Comparison of ENCODE assay signal across 8 mouse cellular contexts in the genomic region with DNA sequence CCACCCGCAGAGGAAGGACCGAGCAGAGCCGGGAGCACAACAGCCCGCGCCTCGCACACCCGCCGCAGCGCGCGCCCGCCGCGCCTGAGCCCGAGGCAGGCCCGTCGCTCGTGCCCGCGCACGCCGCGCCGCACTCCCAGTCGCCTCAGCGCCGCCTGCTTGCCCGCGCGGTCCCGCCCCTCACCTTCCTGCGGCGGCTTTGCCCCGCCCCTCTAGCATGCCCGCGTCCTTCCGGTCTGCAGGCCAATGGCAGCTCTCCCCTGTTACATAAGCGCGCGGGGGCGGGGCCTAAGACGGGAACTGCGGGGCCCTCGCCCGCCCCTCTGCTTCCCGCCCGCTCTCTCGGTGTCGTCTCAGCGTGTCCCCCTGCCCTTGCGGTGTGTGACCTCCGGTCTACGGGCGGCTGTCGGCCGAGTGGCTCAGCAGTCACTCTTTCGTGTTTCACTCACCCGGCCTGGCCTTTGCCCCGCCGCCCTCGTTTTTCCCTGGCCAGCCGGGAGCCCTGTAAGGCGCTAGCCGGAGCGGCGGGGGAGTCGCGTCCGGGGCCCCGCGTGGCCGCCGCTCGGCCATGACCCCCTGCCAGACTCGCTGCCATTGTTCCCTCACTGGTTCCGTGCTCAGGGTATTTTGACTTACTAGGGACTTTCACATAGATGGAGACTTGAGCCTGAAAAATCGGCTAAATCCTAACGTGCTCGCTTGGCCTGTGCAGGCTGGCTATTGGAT. TPM values are rescaled to one million over a fixed set of nuclear protein-coding genes. Genes with fewer than 3 reads are reported as not detected.
A peak's percentile ranks its signal among the peaks of the same experiment; 100 is the strongest.
DNase-seq lines count a peak whose midpoint lies in the region; ATAC-seq and TF ChIP-seq lines count a peak whose summit lies in the region.

Zfp706 (minus strand) TSS at position 541 of the 726 bp plus-strand sequence.

- no peaks in the 10 kb centered on the region for H3K27me3 ChIP-seq in Patski
- no peaks in the 10 kb centered on the region for H3K27me3 ChIP-seq in hindbrain, embryonic 14.5 days (ENCODE audit: control insufficient read depth, insufficient read depth, low read length)

- WGBS in hindbrain, embryonic 14.5 days = under 1% methylated on average over 71 of the region's 79 CpGs

- H3K4me1 ChIP-seq in hindbrain, embryonic 14.5 days (replicated peaks; ENCODE audit: control insufficient read depth, insufficient read depth, low read length) = peaks cover 30% of the 10 kb centered on the region

- H3K36me3 ChIP-seq in hindbrain, embryonic 14.5 days (replicated peaks; ENCODE audit: control insufficient read depth, insufficient read depth) = peaks cover 10% of the 10 kb centered on the region

- CTCF ChIA-PET in Patski (lab: Charles Lee) = interaction anchor here (1.5 to 2.6 kb wide), 3 partner anchors 26 to 224 kb away, joined by 4 to 8 read pairs (median 6); no protein-coding TSS in a partner anchor

- peak within 1 kb of the TSS; percentile 68 for H3K4me2 ChIP-seq in hindbrain, embryonic 14.5 days (replicated peaks)

- peak within 1 kb of the TSS; percentile 96 for H3K27ac ChIP-seq in hindbrain, embryonic 14.5 days

- no peak for TF ChIP-seq CTCF in Patski (IDR thresholded peaks at IDR 0.05)

- peak within 1 kb of the TSS; percentile 97 for H3K9ac ChIP-seq in hindbrain, embryonic 14.5 days

- peak; percentile 53 for DNase-seq in Patski (ENCODE audit: low read depth, low spot score)
- DNase-seq in cerebellum, postnatal 14 days = peak; percentile 100
- DNase-seq in frontal cortex, postnatal 25 days (ENCODE audit: low spot score in 2 of 2) = peak; percentile 97
- DNase-seq in hindbrain, embryonic 14.5 days (ENCODE audit: low spot score) = peak; percentile 98
- DNase-seq in layer of hippocampus, postnatal 36 days = peak; percentile 98 to 99
- peak; percentile 99 for DNase-seq in lung, postnatal 36 days
- DNase-seq in retina, postnatal 1 day = peak; percentile 99
- DNase-seq in urinary bladder, adult 18-20 months (ENCODE audit: low spot score in 2 of 2) = peak; percentile 95 to 97

- peak within 1 kb of the TSS; percentile 91 for H3K4me3 ChIP-seq in hindbrain, embryonic 14.5 days (replicated peaks; ENCODE audit: low read length)

- no peaks in the 10 kb centered on the region for H3K9me3 ChIP-seq in hindbrain, embryonic 14.5 days (ENCODE audit: control insufficient read depth, low read length)

- in situ Hi-C loops in Patski (cut with MboI; ENCODE audit: low pct_unique_long_range_greater_than_20kb) = loop anchor here (5.0 kb wide), 1 partner anchor 225 kb away; no protein-coding TSS in a partner anchor

- POLR2A ChIA-PET in Patski (lab: Charles Lee) = interaction anchor here (0.9 to 2.5 kb wide), 5 partner anchors 86 to 246 kb away, joined by 3 to 10 read pairs (median 5); no protein-coding TSS in a partner anchor

- peak; percentile 95 for ATAC-seq in Patski
- ATAC-seq in hindbrain, embryonic 14.5 days (ENCODE audit: low FRiP score) = peak; percentile 99

RNA-seq across cellular contexts. Expression of gene Zfp706, which starts in this region (rescaled TPM):
- polyA plus RNA-seq in Patski (2021) = 267 TPM
- 424 and 425 TPM in 2 replicates for polyA plus RNA-seq in hindbrain, embryonic 14.5 days (2014; fragmentation: Nextera tagmentation; extraction: Ambion mirVana)
- total RNA-seq in layer of hippocampus, postnatal 36 days (2021) = 100 to 1,000 TPM; 262 to 279 TPM

Comparison
In these comparisons a context has a peak if more than half of its experiments do, and no peak if none do; other contexts are left out.
1. Peak in every context shown above with its lines: DNase-seq, ATAC-seq, H3K4me3 ChIP-seq and H3K27ac ChIP-seq.